Mouse (Mus musculus): Measurements from ENCODE around the gene Jazf1. TPM values are rescaled to one million over a fixed set of nuclear protein-coding genes. Genes with fewer than 3 reads are reported as not detected.

Gene Jazf1
- polyA plus RNA-seq, 1 experiment from 2014 or later, result 20.7 TPM

GRCm38 (mm10) chr6:52963840-52964690 is 104.4 kb downstream of the Jazf1 start:
- H3K4me2 ChIP-seq (replicated peaks), result peak overlapping the region; percentile 16
- H3K4me1 ChIP-seq, result peaks cover 83% of the 10 kb centered on the region
- WGBS, result 29% methylated on average over 13 of the region's 13 CpGs
- peak overlapping the region; percentile 45 for H3K9ac ChIP-seq
- peak overlapping the region; percentile 69 for H3K27ac ChIP-seq
- no peak overlapping the region for H3K4me3 ChIP-seq
- no peaks in the 10 kb centered on the region for H3K9me3 ChIP-seq
- no peaks in the 10 kb centered on the region for H3K27me3 ChIP-seq
- H3K36me3 ChIP-seq, result no peaks in the 10 kb centered on the region
- no peak for ATAC-seq (ENCODE audit: low FRiP score, low read depth)

GRCm38 (mm10) chr6:52963430-52963732 is 105.0 kb downstream of the Jazf1 start:
- WGBS, result 20% methylated on average over 6 of the region's 6 CpGs
- Histone ChIP-seq H3K9me3 (no peaks in the 10 kb centered on the region), H3K27ac (peak overlapping the region; percentile 69; the same call in 1 of the 2 replicates), H3K27me3 (no peaks in the 10 kb centered on the region), H3K4me2 (replicated peaks) (no peak overlapping the region), H3K4me1 (peaks cover 77% of the 10 kb centered on the region), H3K9ac (0 out of 2 replicates have a peak overlapping the region, but pooled peaks have one; percentile 19), H3K4me3 (no peak overlapping the region), H3K36me3 (no peaks in the 10 kb centered on the region)
- 0 out of 2 replicates have a peak, but pooled peaks have one; percentile 20 for ATAC-seq (ENCODE audit: low FRiP score, low read depth)

GRCm38 (mm10) chr6:52962600-52963429 is 105.6 kb downstream of the Jazf1 start:
- H3K4me1 ChIP-seq, result peaks cover 77% of the 10 kb centered on the region

GRCm38 (mm10) chr6:52961660-52962490 is 106.6 kb downstream of the Jazf1 start:
- Histone ChIP-seq H3K36me3 (no peaks in the 10 kb centered on the region), H3K4me1 (peaks cover 74% of the 10 kb centered on the region), H3K27me3 (no peaks in the 10 kb centered on the region), H3K4me3 (no peak overlapping the region), H3K27ac (peak overlapping the region; percentile 69), H3K9me3 (no peaks in the 10 kb centered on the region), H3K9ac (no peak overlapping the region), H3K4me2 (replicated peaks) (no peak overlapping the region)
- WGBS, result 52% methylated on average over 6 of the region's 6 CpGs
- peak; percentile 49; the same call in 1 of the 2 replicates for ATAC-seq (ENCODE audit: low FRiP score, low read depth)

More at GRCm38 (mm10) chr6:52962600-52963429, 105.6 kb downstream of the Jazf1 start:
- Histone ChIP-seq H3K27me3 (no peaks in the 10 kb centered on the region), H3K4me3 (no peak overlapping the region), H3K9ac (no peak overlapping the region), H3K4me2 (replicated peaks) (no peak overlapping the region), H3K36me3 (no peaks in the 10 kb centered on the region), H3K27ac (peak overlapping the region; percentile 69), H3K9me3 (no peaks in the 10 kb centered on the region)
- 43% methylated on average over 4 of the region's 4 CpGs for WGBS
- ATAC-seq (ENCODE audit: low FRiP score, low read depth), result no peak

GRCm38 (mm10) chr6:52957730-52958129 is 110.7 kb downstream of the Jazf1 start:
- H3K36me3 ChIP-seq, result no peaks in the 10 kb centered on the region
- ATAC-seq (ENCODE audit: low FRiP score, low read depth), result no peak
- no peak overlapping the region for H3K4me2 ChIP-seq (replicated peaks)
- no peaks in the 10 kb centered on the region for H3K27me3 ChIP-seq
- H3K4me3 ChIP-seq, result no peak overlapping the region
- H3K9ac ChIP-seq, result no peak overlapping the region
- H3K9me3 ChIP-seq, result no peaks in the 10 kb centered on the region
- no peak overlapping the region for H3K27ac ChIP-seq
- H3K4me1 ChIP-seq, result peaks cover 59% of the 10 kb centered on the region
- 5% methylated on average over 4 of the region's 4 CpGs for WGBS

- Histone ChIP-seq H3K9me3 (no peaks in the 10 kb centered on the region), H3K9ac (no peak overlapping the region), H3K4me3 (no peak overlapping the region), H3K4me1 (peaks cover 56% of the 10 kb centered on the region), H3K4me2 (replicated peaks) (no peak overlapping the region), H3K27ac (no peak overlapping the region), H3K27me3 (no peaks in the 10 kb centered on the region), H3K36me3 (no peaks in the 10 kb centered on the region)
- no peak for ATAC-seq (ENCODE audit: low FRiP score, low read depth)
- WGBS, result 64% methylated on average over 2 of the region's 2 CpGs
These were observed 112.3 kb downstream of the Jazf1 start for GRCm38 (mm10) chr6:52956131-52956530.

- H3K27me3 ChIP-seq, result no peaks in the 10 kb centered on the region
- H3K4me1 ChIP-seq, result peaks cover 56% of the 10 kb centered on the region
- no peaks in the 10 kb centered on the region for H3K36me3 ChIP-seq
- ATAC-seq (ENCODE audit: low FRiP score, low read depth), result no peak
- no peak overlapping the region for H3K4me2 ChIP-seq (replicated peaks)
- 77% methylated on average over 2 of the region's 2 CpGs for WGBS
- H3K27ac ChIP-seq, result no peak overlapping the region
- no peaks in the 10 kb centered on the region for H3K9me3 ChIP-seq
- H3K4me3 ChIP-seq, result no peak overlapping the region
- H3K9ac ChIP-seq, result no peak overlapping the region
These were observed 113.1 kb downstream of the Jazf1 start for GRCm38 (mm10) chr6:52955304-52955703.

GRCm38 (mm10) chr6:52954861-52955260 is 113.6 kb downstream of the Jazf1 start:
- Histone ChIP-seq H3K36me3 (no peaks in the 10 kb centered on the region), H3K4me1 (peaks cover 53% of the 10 kb centered on the region), H3K4me2 (replicated peaks) (no peak overlapping the region), H3K9ac (no peak overlapping the region), H3K27me3 (no peaks in the 10 kb centered on the region), H3K27ac (no peak overlapping the region), H3K4me3 (no peak overlapping the region), H3K9me3 (no peaks in the 10 kb centered on the region)
- 84% methylated on average over 3 of the region's 3 CpGs for WGBS
- no peak for ATAC-seq (ENCODE audit: low FRiP score, low read depth)

GRCm38 (mm10) chr6:52954441-52954840 is 114.0 kb downstream of the Jazf1 start:
- H3K4me3 ChIP-seq, result no peak overlapping the region
- no peak overlapping the region for H3K27ac ChIP-seq
- peaks cover 53% of the 10 kb centered on the region for H3K4me1 ChIP-seq
- whole genome bisulfite sequencing, result 61% methylated on average over 9 of the region's 9 CpGs
- H3K4me2 ChIP-seq (replicated peaks), result no peak overlapping the region
- H3K27me3 ChIP-seq, result no peaks in the 10 kb centered on the region
- no peak for ATAC-seq (ENCODE audit: low FRiP score, low read depth)
- no peaks in the 10 kb centered on the region for H3K9me3 ChIP-seq
- H3K36me3 ChIP-seq, result no peaks in the 10 kb centered on the region
- no peak overlapping the region for H3K9ac ChIP-seq

- Histone ChIP-seq H3K4me3 (no peak overlapping the region), H3K4me1 (peaks cover 54% of the 10 kb centered on the region), H3K27me3 (no peaks in the 10 kb centered on the region), H3K9me3 (no peaks in the 10 kb centered on the region), H3K36me3 (no peaks in the 10 kb centered on the region), H3K27ac (no peak overlapping the region), H3K4me2 (replicated peaks) (no peak overlapping the region), H3K9ac (no peak overlapping the region)
- no peak for ATAC-seq (ENCODE audit: low FRiP score, low read depth)
- WGBS, result 60% methylated on average over 8 of the region's 8 CpGs
These were observed 115.9 kb downstream of the Jazf1 start for GRCm38 (mm10) chr6:52952526-52952900.

- H3K27me3 ChIP-seq, result no peaks in the 10 kb centered on the region
- no peaks in the 10 kb centered on the region for H3K36me3 ChIP-seq
- peaks cover 53% of the 10 kb centered on the region for H3K4me1 ChIP-seq
- no peak overlapping the region for H3K9ac ChIP-seq
- no peak for ATAC-seq (ENCODE audit: low FRiP score, low read depth)
- H3K9me3 ChIP-seq, result no peaks in the 10 kb centered on the region
- WGBS, result 42% methylated on average over 7 of the region's 7 CpGs
- no peak overlapping the region for H3K4me3 ChIP-seq
- H3K4me2 ChIP-seq (replicated peaks), result no peak overlapping the region
- 0 out of 2 replicates have a peak overlapping the region, but pooled peaks have one; percentile 3 for H3K27ac ChIP-seq
These were observed 116.4 kb downstream of the Jazf1 start for GRCm38 (mm10) chr6:52951871-52952525.
